Mouse (Mus musculus) liver, embryonic 15.5 days (tissue): ENCODE data around the gene Wdr48. TPM values are rescaled to one million over a fixed set of nuclear protein-coding genes. Genes with fewer than 3 reads are reported as not detected.

Source experiments
- ATAC-seq: fragments of 200-750 bp; cut with Nextera tagmentation; 2 replicates; pipeline ENCODE4 v1.8.0; 2017; ENCODE audit warnings: moderate number of reproducible peaks, mild to moderate bottlenecking, moderate library complexity; ENCODE audit not compliant: insufficient read depth
- H3K27ac ChIP-seq: fragments of 300-500 bp; sonication (generic); replicated peaks from 2 replicates; pipeline ENCODE4 v1.5.1; 2015; ENCODE audit warnings: mild to moderate bottlenecking, inconsistent platforms
- H3K27me3 ChIP-seq: fragments of 300-500 bp; sonication (generic); 2 replicates; pipeline ENCODE4 v1.6.1; 2015; ENCODE audit warnings: mild to moderate bottlenecking, inconsistent platforms
- H3K36me3 ChIP-seq: fragments of 300-500 bp; sonication (generic); replicated peaks from 2 replicates; pipeline ENCODE4 v1.6.1; 2015; ENCODE audit warnings: moderate library complexity, mild to moderate bottlenecking, inconsistent platforms
- H3K4me1 ChIP-seq: fragments of 300-500 bp; sonication (generic); replicated peaks from 2 replicates; pipeline ENCODE4 v1.6.1; 2015; ENCODE audit warnings: inconsistent platforms
- H3K4me2 ChIP-seq: fragments of 300-500 bp; sonication (generic); 2 replicates; pipeline ENCODE4 v1.6.1; 2015; ENCODE audit warnings: moderate library complexity, mild to moderate bottlenecking, inconsistent platforms
- H3K4me3 ChIP-seq: fragments of 300-500 bp; sonication (generic); replicated peaks from 2 replicates; pipeline ENCODE4 v1.5.1; 2015; ENCODE audit warnings: mild to moderate bottlenecking, inconsistent platforms
- H3K9ac ChIP-seq: fragments of 300-500 bp; sonication (generic); 2 replicates; pipeline ENCODE4 v1.6.1; 2015; ENCODE audit warnings: moderate library complexity, mild to moderate bottlenecking, inconsistent platforms
- H3K9me3 ChIP-seq: fragments of 300-500 bp; sonication (generic); replicated peaks from 2 replicates; pipeline ENCODE4 v1.6.1; 2016; ENCODE audit warnings: inconsistent platforms
- WGBS: fragments of 180-500 bp; shearing (Covaris S2); methylation state at CpG from one replicate; pipeline ENCODE4 v1.1.7; 2015; ENCODE audit warnings: mixed read lengths; ENCODE audit not compliant: insufficient replicate concordance; 5-methylcytosine and 5-hydroxymethylcytosine counted together
- polyA plus RNA-seq: library from polyadenylated mRNA; unstranded; fragments of >200 nt; fragmentation: Nextera tagmentation; extraction: Ambion mirVana; gene quantifications from 2 replicates; pipeline ENCODE4 v1.2.1, GENCODE M21; 2015

The Wdr48 gene
- 21.2 and 21.4 TPM in 2 replicates for polyA plus RNA-seq

- H3K4me1 ChIP-seq: peaks cover 39% of the 10 kb centered on the region
These were observed at the start of gene Wdr48 for GRCm38 (mm10) chr9:119894339-119895009. Wdr48 (plus strand) TSS chr9:119894878.

GRCm38 (mm10) chr9:119847187-119847586 is 47.5 kb upstream of the Wdr48 start:
- no peak overlapping the region for H3K4me2 ChIP-seq
- H3K9ac ChIP-seq: no peak overlapping the region
- no peaks in the 10 kb centered on the region for H3K36me3 ChIP-seq
- H3K4me1 ChIP-seq: 0 out of 2 replicates have a peak, but pooled peaks cover 4% of the 10 kb centered on the region
- no peaks in the 10 kb centered on the region for H3K9me3 ChIP-seq
- H3K4me3 ChIP-seq: no peak overlapping the region
- no peak overlapping the region for H3K27ac ChIP-seq
- no peak for ATAC-seq
- H3K27me3 ChIP-seq: no peaks in the 10 kb centered on the region
- 65% methylated on average over 6 of the region's 6 CpGs for WGBS

More at GRCm38 (mm10) chr9:119894339-119895009, at the start of gene Wdr48:
- Histone ChIP-seq H3K4me2 (peak within 1 kb of the TSS; percentile 85), H3K36me3 (peaks cover 10% of the 10 kb centered on the region; the same call in 1 of the 2 replicates), H3K4me3 (peak within 1 kb of the TSS; percentile 89), H3K9ac (peak within 1 kb of the TSS; percentile 85), H3K9me3 (no peaks in the 10 kb centered on the region), H3K27me3 (no peaks in the 10 kb centered on the region), H3K27ac (peak within 1 kb of the TSS; percentile 86)
- ATAC-seq: peak; percentile 98
- whole genome bisulfite sequencing: 3% methylated on average over 34 of the region's 34 CpGs

DNA sequence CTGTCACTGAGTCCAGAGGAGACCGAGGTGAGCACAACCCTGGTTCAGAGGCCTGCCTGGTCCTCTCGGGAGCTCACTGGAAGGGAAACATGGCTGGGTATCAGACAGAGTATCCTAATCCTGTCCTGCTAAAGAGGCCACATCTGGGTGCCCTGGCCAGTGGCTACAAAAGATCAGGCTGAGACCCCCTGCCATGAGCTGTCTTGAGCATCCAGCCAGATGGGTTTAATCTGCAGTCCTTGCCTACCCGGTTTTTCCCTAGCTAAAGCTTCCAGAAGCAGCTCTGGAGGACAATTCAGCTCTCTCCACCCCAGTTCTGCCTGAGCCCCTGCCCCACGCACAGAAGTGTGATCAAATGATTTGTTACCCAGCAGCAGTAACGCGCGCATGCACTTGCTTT is 46.0 kb upstream of the Wdr48 start:
- H3K27me3 ChIP-seq: no peaks in the 10 kb centered on the region
- no peaks in the 10 kb centered on the region for H3K9me3 ChIP-seq
- H3K4me1 ChIP-seq: no peaks in the 10 kb centered on the region; the same call in 1 of the 2 replicates
- H3K27ac ChIP-seq: no peak overlapping the region
- WGBS: 47% methylated on average over 7 of the region's 7 CpGs
- H3K4me2 ChIP-seq: no peak overlapping the region
- no peaks in the 10 kb centered on the region for H3K36me3 ChIP-seq
- H3K4me3 ChIP-seq: no peak overlapping the region
- no peak for ATAC-seq
- H3K9ac ChIP-seq: no peak overlapping the region

GRCm38 (mm10) chr9:119849214-119849613 is 45.5 kb upstream of the Wdr48 start:
- ATAC-seq: no peak
- H3K9me3 ChIP-seq: no peaks in the 10 kb centered on the region
- no peaks in the 10 kb centered on the region; the same call in 1 of the 2 replicates for H3K4me1 ChIP-seq
- no peaks in the 10 kb centered on the region for H3K27me3 ChIP-seq
- no peak overlapping the region for H3K4me3 ChIP-seq
- H3K36me3 ChIP-seq: no peaks in the 10 kb centered on the region
- no peak overlapping the region for H3K9ac ChIP-seq
- 28% methylated on average over 8 of the region's 8 CpGs for WGBS
- no peak overlapping the region for H3K4me2 ChIP-seq
- no peak overlapping the region for H3K27ac ChIP-seq

DNA sequence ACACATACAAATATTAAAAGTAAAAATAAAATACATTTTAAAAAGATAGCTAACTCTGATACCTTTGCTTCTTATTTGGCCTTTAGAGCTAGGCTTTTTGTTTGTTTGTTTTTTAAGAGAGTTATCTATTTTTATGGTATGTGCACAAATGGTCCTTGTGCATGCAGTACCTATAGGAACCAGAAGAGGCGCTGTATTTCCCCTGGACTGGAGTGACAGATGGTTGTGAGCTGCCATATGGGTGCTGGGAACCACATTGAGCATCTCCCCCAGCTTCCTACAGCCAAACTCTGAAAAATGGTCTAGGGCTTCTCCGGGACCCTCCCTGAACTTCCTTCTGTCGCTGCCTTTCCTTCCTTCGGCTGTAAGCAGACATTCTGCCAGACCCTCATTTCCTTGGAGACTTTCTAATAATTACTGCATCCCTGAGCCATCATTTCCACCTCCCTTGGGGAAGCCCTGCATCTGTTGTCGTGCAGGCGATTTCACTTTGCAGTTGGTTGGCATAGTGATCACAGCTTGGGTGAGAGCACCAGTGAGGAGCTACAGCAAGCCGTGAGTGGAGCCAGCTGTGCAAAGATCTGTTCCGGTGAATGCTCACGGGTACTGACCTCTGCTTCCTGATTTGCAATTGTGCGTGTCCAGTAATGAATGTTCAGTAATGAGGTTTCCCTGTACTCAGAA is 42.2 kb upstream of the Wdr48 start:
- H3K9ac ChIP-seq: no peak overlapping the region
- H3K4me2 ChIP-seq: no peak overlapping the region
- H3K4me3 ChIP-seq: no peak overlapping the region
- H3K36me3 ChIP-seq: no peaks in the 10 kb centered on the region
- H3K4me1 ChIP-seq: no peaks in the 10 kb centered on the region; the same call in 1 of the 2 replicates
- no peaks in the 10 kb centered on the region for H3K27me3 ChIP-seq
- H3K9me3 ChIP-seq: no peaks in the 10 kb centered on the region
- ATAC-seq: no peak
- WGBS: 64% methylated on average over 10 of the region's 10 CpGs
- H3K27ac ChIP-seq: no peak overlapping the region

- no peaks in the 10 kb centered on the region for H3K36me3 ChIP-seq
- ATAC-seq: peak; percentile 37; the same call in 1 of the 2 replicates
- H3K27ac ChIP-seq: no peak overlapping the region
- no peak overlapping the region for H3K4me2 ChIP-seq
- H3K4me3 ChIP-seq: no peak overlapping the region
- H3K4me1 ChIP-seq: no peaks in the 10 kb centered on the region; the same call in 1 of the 2 replicates
- H3K27me3 ChIP-seq: no peaks in the 10 kb centered on the region
- H3K9ac ChIP-seq: no peak overlapping the region
- no peaks in the 10 kb centered on the region for H3K9me3 ChIP-seq
- 50% methylated on average over 2 of the region's 2 CpGs for WGBS
These were observed 41.4 kb upstream of the Wdr48 start for GRCm38 (mm10) chr9:119853071-119853846.

GRCm38 (mm10) chr9:119854170-119854569 is 40.5 kb upstream of the Wdr48 start:
- Histone ChIP-seq H3K27me3 (no peaks in the 10 kb centered on the region), H3K4me3 (no peak overlapping the region), H3K27ac (0 out of 2 replicates have a peak overlapping the region, but pooled peaks have one; percentile 3), H3K9ac (no peak overlapping the region), H3K4me1 (no peaks in the 10 kb centered on the region; the same call in 1 of the 2 replicates), H3K36me3 (no peaks in the 10 kb centered on the region), H3K4me2 (no peak overlapping the region), H3K9me3 (no peaks in the 10 kb centered on the region)
- no peak for ATAC-seq
- 52% methylated on average over 8 of the region's 8 CpGs for WGBS

DNA sequence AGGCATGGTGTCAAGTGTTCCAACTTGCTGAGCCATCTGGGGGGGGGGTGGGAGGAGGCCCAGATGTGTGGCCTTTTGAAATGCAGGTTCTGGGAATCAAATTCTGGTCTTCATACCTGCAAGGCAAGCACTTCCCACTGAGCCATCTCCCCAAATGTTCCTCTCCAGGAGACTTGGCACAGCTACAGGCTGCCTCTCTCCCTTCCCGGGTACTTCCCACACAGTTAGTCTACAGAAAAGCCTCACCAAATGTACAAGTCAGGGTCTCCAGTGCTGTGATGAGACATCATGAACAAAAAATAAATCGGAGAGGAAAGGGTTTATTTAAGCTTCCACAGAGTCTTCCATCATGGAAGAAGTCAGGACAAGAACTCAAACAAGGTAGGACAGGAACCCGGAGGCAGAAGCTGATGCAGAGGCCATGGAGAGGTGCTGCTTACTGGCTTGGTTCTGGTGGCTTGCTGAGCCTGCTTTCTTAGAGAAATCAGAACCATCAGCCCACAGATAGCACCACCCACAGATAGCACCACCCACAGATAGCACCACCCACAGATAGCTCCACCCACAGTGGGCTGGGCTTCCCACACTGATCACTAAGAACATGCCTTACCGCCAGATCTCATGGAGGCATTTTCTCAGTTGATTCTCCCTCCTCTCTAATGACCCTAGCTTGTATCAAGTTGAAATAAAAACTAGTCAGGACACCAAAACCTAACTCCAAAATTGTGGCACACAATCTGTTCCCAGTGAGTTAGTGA is 7.4 kb upstream of the Wdr48 start:
- no peak overlapping the region for H3K9ac ChIP-seq
- 0 out of 2 replicates have a peak, but pooled peaks have one; percentile 37 for ATAC-seq
- no peak overlapping the region for H3K4me3 ChIP-seq
- no peaks in the 10 kb centered on the region for H3K27me3 ChIP-seq
- H3K9me3 ChIP-seq: no peaks in the 10 kb centered on the region
- peaks cover 3% of the 10 kb centered on the region; the same call in 1 of the 2 replicates for H3K4me1 ChIP-seq
- no peak overlapping the region for H3K27ac ChIP-seq
- no peak overlapping the region for H3K4me2 ChIP-seq
- no peaks in the 10 kb centered on the region for H3K36me3 ChIP-seq
- WGBS: 65% methylated on average over 4 of the region's 4 CpGs

DNA sequence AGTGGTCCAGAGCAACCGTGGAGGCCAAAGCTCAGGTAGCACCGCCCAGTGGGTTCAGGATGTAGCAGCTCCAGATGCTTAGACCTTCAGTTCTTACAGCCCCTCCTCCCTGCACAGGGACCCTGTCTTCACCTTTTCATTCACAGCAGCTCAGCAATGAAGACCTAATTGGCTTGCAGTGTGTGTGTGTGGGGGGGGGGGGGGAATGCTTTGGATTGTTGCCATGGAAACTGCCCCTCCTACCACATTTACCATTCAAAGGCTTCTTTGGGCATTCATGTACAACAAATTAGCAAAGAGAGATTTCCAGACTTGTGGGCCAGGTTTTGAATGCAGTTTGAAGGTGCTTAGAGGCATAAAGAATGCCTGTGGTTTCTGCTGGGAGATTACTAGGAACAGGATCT is 5.8 kb upstream of the Wdr48 start:
- Histone ChIP-seq H3K4me1 (peaks cover 4% of the 10 kb centered on the region), H3K4me3 (no peak overlapping the region), H3K36me3 (no peaks in the 10 kb centered on the region), H3K9ac (no peak overlapping the region), H3K27me3 (no peaks in the 10 kb centered on the region), H3K27ac (no peak overlapping the region), H3K4me2 (no peak overlapping the region), H3K9me3 (no peaks in the 10 kb centered on the region)
- 67% methylated on average over 2 of the region's 2 CpGs for WGBS
- ATAC-seq: no peak

GRCm38 (mm10) chr9:119889446-119889845 is 5.2 kb upstream of the Wdr48 start:
- no peak for ATAC-seq
- WGBS: 75% methylated on average over 9 of the region's 9 CpGs
- H3K36me3 ChIP-seq: no peaks in the 10 kb centered on the region
- H3K9ac ChIP-seq: no peak overlapping the region
- H3K4me2 ChIP-seq: no peak overlapping the region
- no peaks in the 10 kb centered on the region for H3K9me3 ChIP-seq
- no peak overlapping the region for H3K4me3 ChIP-seq
- peaks cover 10% of the 10 kb centered on the region for H3K4me1 ChIP-seq
- no peaks in the 10 kb centered on the region for H3K27me3 ChIP-seq
- H3K27ac ChIP-seq: no peak overlapping the region
